Mouse (Mus musculus) forelimb bud, embryonic 11.5 days (tissue): ENCODE results near the gene Zfp846.
A peak's percentile ranks its signal among the peaks of the same experiment; 100 is the strongest.

Experiments
- DNase-seq: peaks from one replicate; pipeline ENCODE4 v3.0.0-alpha.2; 2012; ENCODE audit warnings: low read depth, low spot score

Gene Zfp846

DNA sequence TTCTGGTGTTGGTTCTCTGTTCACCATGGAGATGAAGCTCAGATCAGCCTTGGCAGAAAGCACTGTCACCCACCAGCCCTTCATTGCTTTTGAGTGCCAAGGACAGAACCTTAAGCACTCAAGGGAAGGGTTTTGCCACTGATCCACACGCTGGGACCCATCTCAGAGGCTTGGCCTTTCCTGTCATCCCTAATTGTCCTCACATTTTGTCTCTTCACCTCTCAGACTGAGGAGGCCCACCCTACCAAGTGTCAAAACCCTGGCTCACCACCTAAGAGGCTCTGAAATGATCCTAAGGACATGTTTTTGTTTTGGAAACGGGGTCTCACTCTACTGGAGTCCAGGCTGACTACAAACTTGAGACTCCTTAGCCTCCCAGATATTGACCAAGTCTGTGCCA, 55.7 kb downstream of the Zfp846 start:
- DNase-seq, result no peak

DNA sequence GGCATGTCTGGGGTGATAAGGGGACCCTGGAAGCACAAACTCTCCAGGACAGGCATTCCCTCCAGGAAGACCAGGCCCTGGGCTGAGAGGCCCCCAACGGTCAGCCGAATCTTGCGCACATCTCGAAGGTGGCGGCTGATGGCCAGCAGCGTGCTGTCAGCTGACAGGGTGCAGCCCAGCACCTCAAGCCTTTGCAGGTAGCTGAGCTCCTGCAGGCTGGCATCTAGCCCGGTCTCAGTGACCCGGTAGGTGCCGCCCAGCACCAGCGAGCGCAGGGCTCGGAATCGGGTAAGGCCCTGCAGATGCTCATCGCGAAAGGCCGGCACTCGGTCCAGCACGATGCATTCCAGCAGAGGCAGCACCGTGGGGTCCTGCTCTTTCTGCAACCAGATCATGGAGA, 57.5 kb downstream of the Zfp846 start:
- no peak for DNase-seq

DNA sequence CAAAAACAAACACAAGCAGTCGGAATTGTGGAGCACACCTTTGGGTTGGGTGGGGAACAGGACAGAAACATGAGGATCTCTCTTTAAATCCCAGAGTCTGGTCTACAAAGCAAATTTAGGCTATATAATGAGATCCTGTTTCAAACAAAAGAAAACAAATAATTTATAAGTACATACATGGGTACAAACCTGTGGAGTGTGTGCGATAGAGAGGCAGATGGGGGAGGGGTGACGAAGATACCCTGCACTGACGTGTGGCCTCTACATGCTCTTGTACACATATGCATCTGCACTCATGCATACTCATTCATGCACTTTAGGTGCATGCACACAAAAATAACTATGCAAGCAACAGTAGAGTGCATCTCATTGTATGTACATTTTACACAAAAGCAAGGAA, 58.4 kb downstream of the Zfp846 start:
- no peak for DNase-seq

DNA sequence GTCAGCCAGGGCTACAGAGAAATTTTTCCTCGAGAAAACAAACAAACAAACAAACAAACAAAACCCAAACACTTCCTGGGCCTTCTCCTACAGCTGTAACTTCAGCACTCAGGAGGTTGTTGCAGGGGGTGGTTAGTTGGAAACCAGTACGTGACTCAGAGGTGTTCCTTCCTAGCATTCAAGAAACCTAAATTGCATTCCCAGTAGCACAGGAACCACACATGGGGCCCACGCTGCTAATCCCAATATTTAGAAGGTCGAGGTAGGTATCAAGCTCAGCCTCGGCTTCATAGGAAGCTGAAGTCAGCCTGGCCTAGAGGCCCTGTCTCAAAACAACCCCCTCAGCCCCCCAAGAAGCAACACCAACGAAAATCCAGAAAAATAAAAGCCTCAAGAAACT, 60.4 kb downstream of the Zfp846 start:
- no peak for DNase-seq

DNA sequence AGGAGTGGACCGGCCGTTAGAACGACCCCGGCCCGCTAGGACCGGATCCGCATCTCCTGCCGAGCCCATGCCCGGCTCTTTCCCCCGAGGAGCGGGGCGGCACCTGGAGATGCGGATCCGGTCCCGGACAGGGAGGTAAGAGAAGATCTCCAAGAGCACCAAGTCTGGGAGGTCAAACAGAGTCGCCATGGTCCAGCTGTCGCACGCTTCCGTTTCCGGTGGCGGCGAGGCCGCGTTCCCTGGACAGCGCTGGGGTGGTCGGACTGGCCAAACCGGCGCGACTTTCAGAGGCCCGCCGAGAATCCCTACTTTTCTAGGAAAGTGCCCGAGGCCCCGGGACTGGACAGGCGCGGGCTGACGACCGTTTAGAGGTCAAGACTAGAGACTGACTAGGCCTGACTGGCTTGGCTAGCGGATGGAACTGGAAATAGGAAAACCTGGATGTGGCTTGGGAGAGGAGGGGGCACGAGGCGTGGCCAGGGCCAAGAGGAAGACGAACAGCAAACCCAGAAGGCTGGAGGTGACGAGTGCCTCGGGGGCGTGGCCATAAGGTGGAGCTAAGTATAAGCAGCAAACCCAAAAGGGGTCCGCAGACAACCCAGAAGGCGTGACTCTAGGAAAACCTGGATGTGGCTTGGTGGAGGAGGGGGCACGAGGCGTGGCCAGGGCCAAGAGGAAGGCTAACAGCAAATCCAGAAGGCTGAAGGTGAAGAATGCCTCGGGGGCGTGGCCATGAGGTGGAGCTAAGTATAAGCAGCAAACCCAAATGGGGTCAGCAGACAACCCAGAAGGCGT, 61.2 kb downstream of the Zfp846 start, which contains the start of gene Ubl5:
TSS of gene Ubl5 (plus strand) at position 778 of the 795 bp plus-strand sequence.
- peak; percentile 99 for DNase-seq

DNA sequence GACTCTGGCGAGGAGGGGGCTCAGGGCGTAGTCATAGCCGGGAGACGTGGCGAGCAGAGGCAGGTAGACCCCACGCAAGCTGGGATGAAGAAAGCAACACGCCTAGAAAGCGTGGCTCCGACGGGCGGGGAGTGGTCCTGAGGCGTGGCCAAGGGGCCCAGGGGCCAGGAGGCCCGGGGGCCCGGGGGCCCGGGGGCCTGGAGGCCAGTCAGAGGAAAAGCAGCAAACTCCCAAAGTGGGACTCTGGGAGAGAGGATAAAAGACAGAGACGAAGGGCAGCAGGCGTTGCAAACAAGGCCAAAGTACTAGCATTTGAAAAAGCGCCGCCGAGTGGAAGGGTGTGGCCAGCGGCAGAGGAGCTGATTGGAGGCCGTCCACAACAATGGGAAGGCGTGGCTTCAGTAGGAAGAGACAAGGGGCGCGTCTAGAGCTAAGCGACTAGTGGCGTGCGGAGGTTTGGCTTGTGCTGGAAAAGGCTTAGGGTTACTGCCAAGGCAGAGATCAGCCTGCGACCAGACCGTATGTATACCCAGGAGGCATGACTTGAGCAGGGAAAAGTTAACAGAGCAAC, 61.9 kb downstream of the Zfp846 start:
- peak; percentile 85 for DNase-seq

DNA sequence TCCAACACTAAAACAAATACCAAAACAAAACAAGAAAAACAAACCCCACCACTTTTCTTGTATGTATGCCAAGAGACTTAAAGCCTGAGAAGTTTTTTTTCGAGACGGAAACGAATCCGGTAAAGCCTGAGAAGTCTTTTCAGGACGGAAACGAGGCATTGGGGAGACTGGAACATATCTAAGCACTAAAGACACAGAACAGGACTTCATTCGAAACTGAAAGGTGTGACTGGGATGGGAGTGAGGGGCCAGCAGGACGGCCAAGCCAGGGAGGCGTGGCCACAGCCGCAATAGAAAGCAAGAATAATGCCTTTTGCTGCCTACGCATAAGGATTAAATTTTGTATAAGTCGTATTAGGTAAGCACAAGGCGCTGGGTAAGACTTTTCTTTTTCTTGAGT, 62.7 kb downstream of the Zfp846 start:
- no peak for DNase-seq

DNA sequence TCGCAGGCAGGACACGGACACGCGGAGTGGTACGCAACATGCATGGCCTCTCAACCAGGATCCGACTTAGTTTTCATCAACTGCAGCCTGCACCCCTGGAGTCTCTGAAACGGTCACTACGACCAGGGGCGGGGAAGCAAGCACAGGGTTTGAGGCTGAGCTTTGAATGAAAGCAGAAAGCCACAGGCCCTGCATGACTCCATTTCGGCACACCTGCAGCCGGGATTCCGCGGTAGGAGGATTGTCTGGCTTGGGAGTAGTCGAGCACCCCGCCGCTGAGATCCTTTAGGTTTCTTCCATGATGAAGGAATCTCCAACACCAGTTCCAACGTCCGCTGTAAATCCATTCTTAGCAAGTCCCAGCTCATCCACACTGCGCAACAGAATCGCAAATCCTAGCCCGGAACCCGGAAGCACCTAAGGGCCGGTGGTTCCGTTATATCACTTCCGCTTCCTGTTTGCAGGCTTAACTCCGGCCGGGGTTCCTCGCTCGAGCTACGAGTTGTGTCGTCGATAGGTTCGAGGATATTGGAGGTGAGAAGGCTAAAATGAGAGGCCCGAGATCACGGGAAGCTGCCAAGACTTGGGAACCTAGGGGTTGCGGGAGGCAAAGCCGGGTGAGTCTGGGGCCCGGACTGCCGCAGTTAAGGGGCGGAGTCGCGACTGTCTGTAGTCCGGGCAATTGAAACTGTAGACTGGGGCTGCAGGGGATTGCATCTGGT, 63.4 kb downstream of the Zfp846 start, which contains the start of gene Fbxl12:
TSS of gene Fbxl12 (minus strand) at position 408 of the 722 bp plus-strand sequence.
- peak; percentile 67 for DNase-seq

DNA sequence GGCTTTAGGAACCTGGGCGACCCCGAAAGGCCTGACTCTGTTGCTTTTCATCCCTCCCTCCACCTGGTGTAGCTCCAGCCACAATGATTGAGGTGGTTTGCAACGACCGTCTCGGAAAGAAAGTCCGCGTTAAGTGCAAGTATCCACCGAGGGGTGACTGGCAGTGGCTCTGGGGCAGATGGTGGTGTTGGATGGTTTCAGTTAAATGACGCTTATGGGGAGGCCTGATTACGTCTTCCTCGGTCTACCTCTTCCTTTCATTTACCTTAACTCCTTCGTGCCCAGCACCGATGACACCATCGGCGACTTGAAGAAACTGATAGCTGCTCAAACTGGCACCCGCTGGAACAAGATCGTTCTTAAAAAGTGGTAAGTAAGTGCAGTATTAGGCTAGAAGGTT, 64.0 kb downstream of the Zfp846 start:
- DNase-seq, result no peak

DNA sequence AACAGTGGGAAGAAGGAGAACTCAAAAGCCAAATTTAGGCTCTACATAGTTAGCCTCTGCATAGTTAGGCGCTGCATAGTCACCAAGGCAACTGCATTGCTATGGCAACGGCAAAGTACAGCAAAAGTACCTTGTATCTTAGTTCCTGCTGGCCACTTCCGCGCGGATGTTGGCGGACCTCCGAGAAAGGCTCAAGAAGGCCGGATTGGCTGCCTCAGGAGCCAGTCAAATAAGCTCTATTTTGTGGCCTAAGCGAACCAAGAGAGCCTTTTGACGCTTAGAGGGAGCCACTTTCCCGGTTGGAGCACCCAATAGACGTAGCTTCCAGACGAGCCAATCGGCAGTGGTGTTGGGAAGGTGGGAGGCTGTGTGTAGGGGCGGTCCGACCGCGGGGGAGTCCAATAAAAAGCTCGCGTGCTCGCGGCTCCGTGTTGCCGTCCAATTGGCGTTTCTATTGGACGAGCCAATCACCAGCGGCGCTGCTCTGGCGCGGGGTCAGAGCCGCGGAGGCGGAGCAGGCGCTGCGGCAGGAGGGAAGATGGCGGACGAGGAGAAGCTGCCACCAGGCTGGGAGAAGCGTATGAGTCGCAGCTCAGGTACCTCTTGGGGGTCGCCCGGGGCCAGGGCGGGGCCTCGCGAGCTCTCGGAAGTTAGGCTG, 70.6 kb downstream of the Zfp846 start, which contains the start of gene Pin1:
TSS of gene Pin1 (plus strand) at position 494 of the 658 bp plus-strand sequence.
- peak; percentile 99 for DNase-seq

DNA sequence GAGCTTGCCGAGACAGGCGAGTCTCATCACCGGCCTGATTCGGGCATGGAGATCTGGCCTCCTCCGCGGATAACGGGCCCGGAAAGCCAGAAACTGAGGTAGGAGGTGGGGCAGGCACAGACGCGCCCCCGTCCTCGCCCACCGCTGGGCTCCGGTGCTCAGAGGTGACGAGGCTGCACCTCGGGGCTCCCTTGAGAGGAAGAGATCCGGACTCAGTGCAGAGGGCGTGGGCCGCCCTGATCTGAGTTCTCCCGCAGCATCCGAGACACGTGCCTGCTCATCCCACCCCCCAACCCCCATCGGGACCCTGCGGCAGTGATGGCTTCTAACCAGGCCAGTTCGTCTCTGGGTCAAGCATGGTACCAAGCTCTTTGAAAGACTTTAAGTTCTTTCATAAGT, 71.2 kb downstream of the Zfp846 start:
- no peak for DNase-seq

DNA sequence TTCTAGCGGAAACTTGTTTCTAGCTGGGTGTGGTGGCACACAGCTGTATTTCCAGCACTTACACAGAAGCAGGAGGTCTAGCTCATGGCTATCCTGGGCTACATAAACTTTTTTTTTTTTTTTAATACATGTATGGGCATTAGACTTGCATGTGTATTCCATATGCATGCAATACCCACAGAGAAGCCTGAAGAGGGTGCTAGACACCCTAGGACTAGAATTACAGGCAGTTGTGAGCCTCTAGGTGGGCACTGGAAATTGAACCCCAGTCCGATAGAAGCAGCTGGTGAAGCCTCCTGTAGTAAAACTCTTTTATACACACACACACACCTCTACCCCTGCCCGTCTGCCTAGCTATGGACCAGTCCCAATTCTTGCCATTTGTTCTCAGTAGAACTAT, 72.8 kb downstream of the Zfp846 start:
- DNase-seq, result no peak
